Mouse (Mus musculus): ENCODE results near the gene Slc24a4.

Slc24a4 gene

DNA sequence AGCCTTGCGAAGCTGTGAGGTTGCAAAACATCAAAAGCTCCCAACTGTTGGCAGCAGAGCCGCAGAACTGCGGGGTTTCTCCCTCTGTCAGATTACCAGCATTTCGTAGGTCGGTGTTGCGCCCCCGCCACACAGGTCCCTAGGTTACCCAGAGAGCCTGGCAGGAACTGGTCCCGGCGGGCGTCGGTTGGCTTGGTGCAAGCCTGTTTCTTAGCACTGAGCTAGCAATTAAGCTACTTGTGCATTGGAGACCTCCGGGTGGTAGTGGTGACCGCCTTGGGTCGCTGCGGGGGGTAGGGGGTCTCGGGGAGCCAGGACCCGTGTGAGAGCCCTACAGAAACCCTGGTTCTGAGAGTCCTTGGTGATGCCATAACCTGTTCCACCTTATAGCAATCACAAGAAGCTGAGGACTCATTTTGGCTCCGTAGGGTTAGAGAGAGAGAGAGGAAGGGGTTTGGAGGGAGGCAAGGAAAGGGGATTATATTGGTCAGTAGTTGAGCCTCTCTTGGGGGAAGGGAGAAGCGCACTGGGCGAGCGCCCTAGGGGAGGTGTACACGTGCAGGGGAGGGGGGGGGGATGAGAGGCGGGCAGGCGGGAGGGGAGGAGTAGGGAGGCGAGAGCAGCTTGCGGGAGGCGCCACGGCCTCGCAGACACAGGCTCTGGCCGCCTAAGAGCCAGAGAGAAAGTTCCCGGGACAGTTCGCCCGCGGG is at the start of gene Slc24a4:
TSS of gene Slc24a4 (plus strand) at position 653 of the 710 bp plus-strand sequence.
- in situ Hi-C loops (cut with MboI, MseI), result no loop called here

GRCm38 (mm10) chr12:102082648-102083425 is 45.7 kb upstream of the Slc24a4 start:
- in situ Hi-C loops (cut with MboI, MseI), result no loop called here

GRCm38 (mm10) chr12:102090535-102090934 is 38.0 kb upstream of the Slc24a4 start:
- in situ Hi-C loops (cut with MboI, MseI), result no loop called here

GRCm38 (mm10) chr12:102092342-102093094 is 36.0 kb upstream of the Slc24a4 start:
- in situ Hi-C loops (cut with MboI, MseI), result no loop called here

DNA sequence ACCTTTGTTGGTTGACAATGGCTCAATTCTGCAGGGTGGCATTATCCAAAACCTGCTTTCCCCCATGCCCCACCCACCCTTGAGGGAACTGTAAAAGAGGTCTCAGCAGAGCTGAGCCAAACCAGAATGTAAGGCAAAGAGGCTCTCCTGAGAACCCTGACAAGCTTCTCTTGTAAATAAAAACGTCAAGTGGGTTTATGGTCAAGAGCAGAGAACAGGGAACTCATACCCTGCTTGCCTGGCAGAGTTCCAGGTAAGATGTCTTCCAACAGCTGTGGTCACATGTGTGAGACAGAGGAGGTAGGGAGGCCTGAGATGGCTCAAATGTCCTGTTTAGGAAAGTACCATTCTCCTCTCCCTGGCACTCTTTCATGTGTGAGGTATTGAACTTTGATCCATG is 22.5 kb upstream of the Slc24a4 start:
- in situ Hi-C loops (cut with MboI, MseI), result no loop called here

GRCm38 (mm10) chr12:102108851-102109250 is 19.7 kb upstream of the Slc24a4 start:
- in situ Hi-C loops (cut with MboI, MseI), result no loop called here

GRCm38 (mm10) chr12:102112491-102112890 is 16.0 kb upstream of the Slc24a4 start:
- in situ Hi-C loops (cut with MboI, MseI), result no loop called here

- in situ Hi-C loops (cut with MboI, MseI), result no loop called here
Measured at GRCm38 (mm10) chr12:102112901-102113300, 15.6 kb upstream of the Slc24a4 start.

GRCm38 (mm10) chr12:102113391-102113790 is 15.1 kb upstream of the Slc24a4 start:
- in situ Hi-C loops (cut with MboI, MseI), result no loop called here

GRCm38 (mm10) chr12:102116580-102116979 is 12.0 kb upstream of the Slc24a4 start:
- in situ Hi-C loops (cut with MboI, MseI), result no loop called here

DNA sequence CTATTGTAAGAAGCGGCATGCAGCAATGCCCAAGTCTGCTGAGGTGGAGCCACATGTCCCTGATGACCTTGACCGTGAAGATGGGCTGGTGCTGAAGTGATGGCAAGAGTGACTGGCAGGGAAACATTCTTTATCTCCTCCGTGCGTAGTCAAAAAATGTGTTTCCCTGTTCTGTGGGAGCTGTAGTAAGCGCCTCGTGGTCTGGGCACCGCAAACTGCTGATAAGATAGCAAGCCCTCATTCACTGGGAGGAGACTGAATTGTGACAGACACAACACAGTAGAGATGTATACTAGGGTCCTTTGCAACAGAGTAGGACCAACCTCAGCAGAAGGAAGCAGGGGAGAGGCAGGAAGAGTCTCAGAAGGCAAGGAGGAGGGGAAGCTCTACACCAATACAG is 10.5 kb upstream of the Slc24a4 start:
- in situ Hi-C loops (cut with MboI, MseI), result no loop called here

DNA sequence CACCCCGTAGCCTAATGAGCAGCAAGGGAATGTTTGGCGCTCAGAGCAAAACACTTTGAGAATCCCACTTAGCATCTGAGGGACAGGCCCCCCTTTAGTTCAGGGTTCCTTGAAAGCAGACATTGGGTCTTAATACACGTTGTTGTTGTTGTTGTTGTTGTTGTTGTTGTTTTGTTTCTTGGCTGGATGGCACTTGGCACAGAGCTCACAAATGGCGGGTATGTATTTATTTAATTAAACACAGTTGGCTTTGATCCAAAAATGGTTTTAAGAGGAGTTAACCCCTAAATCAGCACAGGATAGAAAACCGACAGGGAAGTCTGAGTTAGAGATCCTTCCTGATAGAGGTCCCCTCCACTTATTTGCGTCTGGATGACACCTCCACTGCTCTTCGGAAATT is 932 bp upstream of the Slc24a4 start:
- in situ Hi-C loops (cut with MboI, MseI), result no loop called here

DNA sequence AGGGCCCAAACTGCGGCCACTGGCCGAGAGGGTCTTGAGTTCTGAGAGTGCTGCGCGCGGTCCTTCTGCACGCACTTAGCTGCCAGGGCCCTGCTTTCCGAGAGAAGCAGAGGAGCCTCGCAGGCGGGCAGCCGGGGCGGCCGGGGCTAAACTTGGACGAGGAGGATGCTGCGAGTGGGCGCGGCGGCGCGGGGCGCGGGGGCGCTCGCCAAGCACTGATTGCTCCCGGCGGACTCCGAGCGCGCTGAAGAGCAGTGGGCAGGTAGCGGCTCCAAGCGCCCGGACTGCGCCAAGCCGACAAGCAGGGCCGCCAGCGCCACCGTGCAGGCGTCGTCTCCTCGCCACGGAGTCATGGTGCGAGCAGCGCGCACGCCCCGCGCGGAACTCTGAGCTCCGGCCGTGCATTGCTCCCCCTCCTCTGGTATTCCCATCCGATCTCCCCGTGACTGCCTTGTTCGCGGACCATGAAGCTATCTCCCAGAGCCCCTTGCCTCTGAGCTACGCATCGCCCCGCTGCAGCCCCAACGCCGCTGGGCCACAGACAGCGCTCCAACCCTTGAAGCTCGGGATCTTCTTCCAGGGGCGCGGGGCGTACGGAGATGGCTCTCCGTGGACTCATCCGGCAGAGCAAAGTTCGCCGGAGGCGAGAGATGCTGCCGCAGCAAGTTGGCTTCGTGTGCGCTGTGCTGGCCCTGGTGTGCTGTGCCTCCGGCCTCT is 416 bp downstream of the Slc24a4 start:
- in situ Hi-C loops (cut with MboI, MseI), result no loop called here

- in situ Hi-C loops (cut with MboI, MseI), result no loop called here
Measured at GRCm38 (mm10) chr12:102129508-102130030, 1.0 kb downstream of the Slc24a4 start.

DNA sequence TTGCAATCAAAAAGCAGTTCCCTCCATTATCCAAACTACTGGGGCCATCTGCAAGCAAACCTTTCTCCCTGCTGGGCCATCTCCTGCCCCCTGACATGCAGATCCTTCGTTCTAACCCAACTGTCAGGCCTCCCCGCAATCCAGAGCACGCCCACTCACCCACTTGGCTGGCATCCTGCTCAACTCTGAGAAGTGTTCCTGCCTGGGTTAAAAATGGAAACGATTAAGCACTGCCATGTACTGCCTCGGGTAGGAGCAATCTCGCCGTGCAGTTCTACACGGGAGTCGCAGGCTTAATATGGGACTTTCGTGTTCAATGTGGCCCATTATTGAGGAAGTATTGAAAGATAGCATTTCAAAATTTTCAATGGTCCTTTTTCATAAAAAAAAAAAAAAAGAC is 11.2 kb downstream of the Slc24a4 start:
- in situ Hi-C loops (cut with MboI, MseI), result no loop called here

DNA sequence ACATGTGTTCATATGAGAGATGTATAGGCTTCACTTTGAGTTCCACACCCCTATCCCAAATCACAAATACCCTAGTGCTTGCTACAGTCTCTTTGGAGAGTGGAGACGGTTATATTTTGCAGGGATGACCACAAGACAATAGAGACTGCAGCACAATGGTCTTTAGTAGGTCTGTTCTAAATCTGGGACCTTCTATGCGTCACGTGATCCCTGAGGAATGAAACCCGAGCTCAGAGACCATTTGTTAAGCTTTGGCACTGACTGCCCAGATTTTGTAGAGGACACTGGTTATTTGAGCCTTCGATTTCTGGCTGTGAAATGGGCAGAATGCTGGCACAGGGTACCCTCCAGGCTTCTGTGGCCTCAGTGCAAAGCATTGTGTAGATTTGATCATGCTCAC is 12.8 kb downstream of the Slc24a4 start:
- in situ Hi-C loops (cut with MboI, MseI), result no loop called here

DNA sequence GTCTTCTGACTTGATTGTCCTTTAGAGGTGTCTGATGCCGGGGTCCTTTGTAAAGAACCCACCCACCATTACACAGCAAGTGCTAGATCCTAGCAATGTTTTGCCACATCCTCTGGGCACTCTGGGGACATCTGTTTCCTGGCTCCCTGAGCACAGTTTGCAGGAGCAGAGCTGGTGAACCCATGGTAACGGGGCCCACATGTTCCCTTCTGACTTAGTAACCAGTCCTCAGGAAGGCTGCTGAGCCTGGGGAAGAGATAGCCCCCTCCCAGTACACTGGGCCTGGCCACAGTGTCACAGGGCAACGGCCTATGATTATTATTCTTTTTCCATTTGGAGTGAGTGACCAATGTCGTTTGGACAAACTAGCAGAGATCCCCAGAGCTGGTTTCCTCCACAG is 19.1 kb downstream of the Slc24a4 start:
- in situ Hi-C loops (cut with MboI, MseI), result loop anchor here (5.0 kb wide), 1 partner anchor 50 kb away; no protein-coding TSS in a partner anchor

GRCm38 (mm10) chr12:102148746-102149145 is 20.2 kb downstream of the Slc24a4 start:
- in situ Hi-C loops (cut with MboI, MseI), result loop anchor here (5.0 kb wide), 1 partner anchor 51 kb away; no protein-coding TSS in a partner anchor

DNA sequence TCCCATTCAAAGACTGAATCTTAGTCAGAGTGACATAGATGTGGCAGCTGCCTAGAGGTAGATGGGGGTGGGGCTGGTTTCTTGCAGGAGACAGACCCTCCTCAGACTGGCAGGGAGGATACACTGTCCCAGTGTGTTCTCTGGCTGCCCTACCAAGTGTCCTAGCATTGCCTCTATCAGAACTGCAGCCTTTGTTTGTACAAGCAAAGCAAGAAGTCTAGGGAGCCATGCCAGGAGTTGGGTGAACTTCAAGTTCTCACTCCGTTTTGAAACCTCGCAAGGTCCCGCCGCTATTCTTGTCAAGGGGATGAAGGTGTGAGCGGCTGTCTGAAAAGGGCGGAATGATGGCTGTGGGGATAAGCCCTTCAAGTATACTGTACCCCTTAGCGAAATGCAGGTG is 22.7 kb downstream of the Slc24a4 start:
- in situ Hi-C loops (cut with MboI, MseI), result no loop called here

DNA sequence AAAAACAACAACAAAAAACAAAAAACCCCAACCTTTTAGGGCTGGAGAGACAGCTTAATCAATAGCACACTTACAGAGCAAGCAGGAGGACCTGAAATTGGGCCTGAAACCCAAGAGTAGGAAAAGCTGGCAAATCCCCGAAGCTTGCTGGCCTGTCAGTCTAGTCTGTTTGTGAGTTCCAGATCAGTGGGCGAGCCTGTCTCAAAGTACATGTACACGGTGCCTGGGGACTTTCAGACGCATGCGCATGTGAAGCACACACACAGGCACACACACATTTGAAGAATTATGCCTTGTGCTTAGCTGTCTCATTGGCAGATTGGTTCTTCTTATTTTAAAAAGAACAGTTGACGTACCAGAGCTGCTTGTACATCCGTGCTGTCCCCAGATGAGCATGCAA is 25.3 kb downstream of the Slc24a4 start:
- in situ Hi-C loops (cut with MboI, MseI), result no loop called here

DNA sequence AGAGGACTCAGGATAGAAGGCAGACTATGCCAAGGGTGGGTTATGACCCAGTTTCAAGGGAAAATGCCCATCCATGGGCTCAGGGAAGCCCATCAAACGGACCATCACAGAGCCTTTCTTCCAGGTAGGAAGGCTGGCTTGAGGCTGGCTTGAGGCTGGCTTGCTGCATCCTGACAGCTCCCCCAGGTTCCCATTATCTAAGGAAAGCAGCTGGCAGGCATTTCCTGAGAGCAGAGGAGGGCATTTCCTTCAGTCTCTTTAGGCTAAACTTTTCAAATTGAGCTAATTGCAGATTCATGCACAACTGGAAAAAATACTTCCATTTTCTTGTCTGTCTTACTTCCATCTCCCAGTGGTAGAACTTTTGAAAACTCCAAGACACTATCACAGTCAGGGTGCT is 26.3 kb downstream of the Slc24a4 start:
- in situ Hi-C loops (cut with MboI, MseI), result no loop called here
